13 mouse cellular contexts compared by ENCODE assay signal in genomic region chr15:68560654-68561053, GRCm38 (mm10).
DNase-seq lines count a peak whose midpoint lies in the region.
"Had no signal": no experiment of that assay in that cellular context is flagged by ENCODE, and none has a peak within 500 bp of the region (broad histone marks: within the 10 kb centered on the region; RNA-seq: fewer than 3 reads in every experiment).

No protein-coding gene starts in this region.

- DNase-seq in gastrocnemius, adult 18-20 months (ENCODE audit: low spot score): peak; percentile 18
- no peak for DNase-seq in gastrocnemius, adult 8-10 months (ENCODE audit: low spot score in 2 of 2)
- DNase-seq in left cerebral cortex, adult 11 months (ENCODE audit: low spot score): peak; percentile 17
- no peak for DNase-seq in left cerebral cortex, postnatal 4 days
- DNase-seq in left cerebral cortex, postnatal 36 days (ENCODE audit: low spot score in 2 of 2): peak; percentile 27 to 34
- peak; percentile 17 for DNase-seq in right cerebral cortex, postnatal 4 days
- DNase-seq in neural tube, embryonic 10.5 days (ENCODE audit: extremely low spot score, low spot score): no peak
- no peak for DNase-seq in spleen, adult 18-20 months
- DNase-seq: adrenal gland, postnatal 10 days; cerebellum, postnatal 10 days; heart, postnatal 4 days; lung, postnatal 14 days; thymus, adult 2 months had no signal

- intact Hi-C loops in left cerebral cortex, postnatal 4 days (cut with DNase I): no loop called here
- intact Hi-C loops in left cerebral cortex, postnatal 36 days (cut with DNase I): no loop called here

Comparison
In these comparisons a context has a peak if more than half of its experiments do, and no peak if none do; other contexts are left out.
1. DNase-seq: peak in gastrocnemius, adult 18-20 months (single experiment), left cerebral cortex, adult 11 months (single experiment), left cerebral cortex, postnatal 36 days (2 of 2) and right cerebral cortex, postnatal 4 days (single experiment); none in gastrocnemius, adult 8-10 months (0 of 2), left cerebral cortex, postnatal 4 days (single experiment), neural tube, embryonic 10.5 days (single experiment) and spleen, adult 18-20 months (0 of 2).